Mouse (Mus musculus) testis, adult 2 months (tissue): ENCODE measurements around the gene Pan3.

ENCODE experiments used
- CTCF ChIP-seq: fragments of 200-500 bp; IDR thresholded peaks from 2 replicates; pipeline ENCODE4 v1.5.1; 2012; ENCODE audit warnings: low read depth, mild to moderate bottlenecking, inconsistent platforms, low read length, moderate library complexity; ENCODE audit not compliant: control insufficient read depth, insufficient read depth, insufficient replicate concordance
- POLR2A ChIP-seq: fragments of 200-500 bp; IDR thresholded peaks from 2 replicates; pipeline ENCODE4 v1.6.1; 2012; ENCODE audit warnings: low read depth, mild to moderate bottlenecking, inconsistent platforms, low read length, moderate library complexity; ENCODE audit not compliant: control insufficient read depth

DNA sequence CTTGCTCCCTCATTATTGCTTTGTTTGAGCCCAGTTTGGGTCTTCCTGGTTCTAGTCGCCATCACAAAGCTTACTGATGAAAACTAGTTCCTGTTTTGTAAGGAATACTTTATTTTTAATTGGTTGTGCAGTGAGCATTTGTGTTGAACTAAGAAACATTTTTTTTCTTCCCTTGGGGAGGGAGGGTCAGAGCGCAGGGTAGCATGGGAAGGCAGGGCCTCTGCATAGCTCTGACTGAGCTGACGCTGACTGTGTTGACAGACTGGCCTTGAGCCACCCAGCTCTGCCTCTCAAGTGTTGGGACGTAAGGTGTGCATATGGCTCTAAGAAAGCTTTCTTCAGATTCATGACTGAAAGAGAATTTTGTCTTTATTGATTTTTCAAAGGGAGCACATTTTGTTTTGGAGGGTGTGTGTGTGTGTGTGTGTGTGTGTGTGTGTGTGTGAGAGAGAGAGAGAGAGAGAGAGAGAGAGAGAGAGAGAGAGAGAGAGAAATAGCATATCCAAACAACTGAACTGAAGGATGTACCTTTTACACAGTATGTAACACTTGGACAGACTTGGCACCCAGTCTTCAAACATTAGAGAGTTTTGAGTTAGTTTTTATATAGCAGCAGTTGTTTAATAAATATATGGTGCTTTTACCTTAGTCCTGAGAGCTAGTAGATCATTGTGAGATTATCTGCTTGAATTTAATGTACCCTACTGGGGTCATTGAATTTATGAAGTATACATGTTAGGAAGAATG, 30.0 kb downstream of the Pan3 start:
- no peak for TF ChIP-seq CTCF
- TF ChIP-seq POLR2A, result no peak
